Mouse (Mus musculus) heart, postnatal 0 days (tissue): ENCODE results near the gene 2010300C02Rik.

Experiments used
- CTCF ChIP-seq: IDR thresholded peaks from 2 replicates; pipeline ENCODE4 v1.5.1; 2016; ENCODE audit warnings: antibody characterized with exemption, control low read depth, low read depth
- EP300 ChIP-seq: IDR thresholded peaks from 2 replicates; pipeline ENCODE4 v1.6.1; 2016; ENCODE audit warnings: antibody characterized with exemption, low read depth

DNA sequence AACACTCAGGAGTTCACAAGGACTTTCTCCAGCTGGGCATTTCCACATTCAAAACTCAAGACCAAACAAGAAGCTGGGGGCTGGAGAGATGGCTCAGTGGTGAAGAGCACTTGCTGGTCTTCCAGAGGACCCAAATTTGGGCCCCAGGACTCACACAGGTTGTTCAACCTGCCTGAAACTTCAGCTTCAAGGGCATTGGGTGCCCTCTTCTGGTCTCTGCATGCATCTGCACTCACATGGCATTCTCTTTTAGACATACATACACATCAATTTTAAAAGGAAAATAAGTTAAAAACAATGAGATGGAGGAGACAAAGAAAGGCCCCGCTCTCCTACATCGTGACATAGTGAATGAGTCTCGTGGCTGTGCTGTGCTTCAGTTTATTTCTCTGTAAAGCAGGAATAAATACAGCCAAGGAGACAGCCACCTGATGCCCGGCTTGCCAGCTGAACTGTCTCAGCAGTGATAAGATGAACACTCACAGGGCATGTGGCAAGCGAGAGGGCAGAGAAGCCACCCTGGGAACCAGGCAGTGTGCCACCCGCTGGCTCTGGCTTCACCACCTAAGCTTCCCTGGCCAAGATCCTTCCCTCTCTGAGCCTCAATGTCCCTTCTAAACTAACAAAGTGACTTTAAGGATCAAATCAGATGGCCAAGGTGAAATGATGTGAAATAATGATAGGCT, 11.5 kb downstream of the 2010300C02Rik start:
- TF ChIP-seq CTCF (no peak), EP300 (no peak)
